Mouse (Mus musculus) olfactory bulb, adult 2 months (tissue): ENCODE data around the gene Tex52.
A peak's percentile ranks its signal among the peaks of the same experiment; 100 is the strongest.

Source experiments
- CTCF ChIP-seq: fragments of 200-500 bp; IDR thresholded peaks from 2 replicates; pipeline ENCODE4 v1.5.1; 2012; ENCODE audit warnings: low read depth, mild to moderate bottlenecking, low read length, moderate library complexity; ENCODE audit not compliant: insufficient read depth
- POLR2A ChIP-seq: fragments of 200-500 bp; IDR thresholded peaks from 2 replicates; pipeline ENCODE4 v1.6.1; 2012; ENCODE audit warnings: mild to moderate bottlenecking, low read depth, low read length, moderate library complexity; ENCODE audit not compliant: insufficient read depth

DNA sequence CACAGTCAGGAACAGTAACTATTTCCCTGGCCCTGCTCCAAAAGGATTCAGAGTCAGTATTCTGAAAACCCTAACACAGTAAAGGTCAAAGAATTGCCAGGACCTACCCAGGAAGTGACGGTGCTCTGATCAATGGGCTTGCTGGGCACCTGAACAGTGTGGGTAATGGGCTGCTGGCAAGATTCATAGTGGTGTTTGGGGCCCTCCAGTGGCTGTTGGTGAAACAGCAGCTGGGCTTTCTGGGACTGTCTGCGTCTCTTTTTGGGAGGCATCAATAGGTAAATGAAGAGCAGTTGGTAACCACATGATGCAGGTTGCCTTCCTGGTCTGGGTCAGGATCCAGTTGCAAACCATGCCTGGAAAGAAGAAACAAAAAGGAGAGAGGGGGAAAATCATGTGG lies 16.3 kb upstream of the Tex52 start:
- TF ChIP-seq CTCF (peak; percentile 74), POLR2A (no peak)
